Mouse (Mus musculus): ENCODE measurements around the gene 6330409D20Rik.

The 6330409D20Rik gene

DNA sequence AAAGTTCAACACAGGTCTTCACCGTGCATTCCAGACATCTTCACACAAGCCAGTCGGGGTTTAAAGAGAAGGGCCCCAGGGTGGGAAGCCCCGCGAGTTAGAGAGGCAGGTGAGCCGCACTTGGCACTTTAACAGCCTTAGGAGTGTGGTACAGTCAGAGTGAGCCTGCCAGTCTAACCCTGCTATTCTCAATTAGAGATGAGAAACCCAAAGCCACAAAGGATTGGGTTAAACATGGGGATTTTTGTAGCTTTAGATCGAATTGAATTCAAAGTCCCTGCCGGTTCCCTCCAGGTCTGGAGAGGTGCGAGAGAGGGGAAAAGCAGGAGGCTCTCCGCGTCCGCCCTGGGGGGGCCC is at the start of gene 6330409D20Rik:
6330409D20Rik (minus strand) TSS at position 101 of the 357 bp plus-strand sequence.
- DNase-seq (ENCODE audit: low spot score in 2 of 2) = no peak

DNA sequence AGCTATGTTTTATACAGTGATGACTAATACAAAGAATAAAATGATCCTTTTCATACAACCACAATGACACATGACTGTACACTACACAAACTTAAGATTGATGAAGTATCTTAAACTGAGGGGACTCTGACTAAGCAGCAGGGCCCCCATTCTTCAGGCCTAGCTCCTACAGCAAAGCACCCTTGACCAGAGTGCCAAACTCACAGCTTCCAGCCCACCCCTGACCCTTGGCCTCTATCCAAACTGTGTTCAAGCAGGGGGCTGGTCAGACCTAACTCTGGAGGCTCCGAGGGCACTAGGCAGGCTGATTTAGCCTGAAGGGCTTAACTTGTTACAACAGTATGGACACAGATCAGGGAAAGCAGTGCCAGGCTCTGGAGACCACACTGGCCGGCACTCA is 47.8 kb upstream of the 6330409D20Rik start:
- no peak for DNase-seq (ENCODE audit: low spot score in 2 of 2)

DNA sequence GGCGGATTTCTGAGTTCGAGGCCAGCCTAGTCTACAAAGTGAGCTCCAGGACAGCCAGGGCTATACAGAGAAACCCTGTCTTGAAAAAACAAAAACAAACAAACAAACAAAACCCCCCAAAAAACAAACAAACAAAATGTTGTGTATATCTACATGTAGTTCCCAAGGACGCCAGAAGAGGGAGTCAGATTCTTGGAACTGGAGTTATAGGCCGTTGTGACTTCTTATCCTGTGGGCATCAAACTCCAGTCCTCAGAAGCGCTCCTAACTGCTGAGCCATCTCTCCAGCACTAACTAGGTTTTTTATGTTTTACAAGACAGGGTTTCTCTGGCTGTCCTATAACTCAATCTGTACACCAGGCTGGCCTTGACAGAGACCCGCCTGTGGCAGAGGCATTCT is 46.4 kb upstream of the 6330409D20Rik start:
- DNase-seq (ENCODE audit: low spot score in 2 of 2) = no peak

DNA sequence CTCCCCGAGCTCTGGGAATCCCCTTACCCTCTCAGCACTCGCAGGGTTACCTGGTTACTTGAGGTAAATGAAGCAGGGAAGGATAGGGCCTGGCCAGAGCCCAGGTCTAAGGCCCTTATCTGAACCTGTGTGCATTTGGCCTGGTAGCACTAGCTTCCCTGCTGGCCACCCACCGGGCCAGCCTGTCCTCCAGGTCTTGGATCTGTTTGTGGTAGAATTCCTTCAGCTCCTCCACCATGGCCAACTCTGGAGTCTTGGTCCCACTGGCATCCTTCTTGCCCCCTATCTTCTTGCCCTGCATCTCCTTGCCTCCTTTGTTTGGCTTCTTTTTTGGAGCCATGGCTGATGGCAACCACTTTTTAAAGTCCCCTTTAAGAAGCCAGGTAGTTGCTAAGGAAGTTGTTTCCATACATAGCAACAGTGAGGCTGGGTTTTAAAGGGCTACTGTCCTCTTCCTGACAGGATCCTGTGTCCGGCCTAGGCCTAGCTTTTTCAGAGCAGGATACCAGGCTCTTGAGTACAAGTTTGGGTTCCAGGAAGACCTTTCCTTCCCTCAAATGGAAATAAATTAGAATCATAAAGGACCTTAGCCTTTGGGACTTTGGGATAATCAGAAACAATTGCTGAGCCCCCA is 43.3 kb upstream of the 6330409D20Rik start, which contains the start of gene Cfap157:
Cfap157 (minus strand) TSS at position 381 of the 634 bp plus-strand sequence.
- DNase-seq (ENCODE audit: low spot score in 2 of 2) = no peak

DNA sequence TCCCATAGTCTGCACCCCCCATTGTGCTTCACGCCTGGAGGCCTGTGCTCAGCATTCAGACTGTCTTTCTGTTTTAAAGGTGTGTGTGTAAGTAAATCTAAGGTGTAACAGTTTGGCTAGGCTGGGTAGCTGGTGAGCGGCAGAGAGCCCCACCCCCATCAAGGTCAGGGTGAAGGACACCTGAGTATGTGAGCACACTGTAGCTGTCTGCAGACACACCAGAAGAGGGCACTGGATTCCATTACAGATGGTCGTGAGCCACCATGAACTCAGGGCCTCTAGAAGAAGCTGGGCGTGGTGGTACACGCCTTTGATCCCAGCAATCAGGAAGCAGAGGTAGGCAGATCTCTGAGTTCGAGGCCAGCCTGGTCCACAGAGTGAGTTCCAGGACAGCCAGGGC is 40.9 kb upstream of the 6330409D20Rik start:
- no peak for DNase-seq (ENCODE audit: low spot score in 2 of 2)

DNA sequence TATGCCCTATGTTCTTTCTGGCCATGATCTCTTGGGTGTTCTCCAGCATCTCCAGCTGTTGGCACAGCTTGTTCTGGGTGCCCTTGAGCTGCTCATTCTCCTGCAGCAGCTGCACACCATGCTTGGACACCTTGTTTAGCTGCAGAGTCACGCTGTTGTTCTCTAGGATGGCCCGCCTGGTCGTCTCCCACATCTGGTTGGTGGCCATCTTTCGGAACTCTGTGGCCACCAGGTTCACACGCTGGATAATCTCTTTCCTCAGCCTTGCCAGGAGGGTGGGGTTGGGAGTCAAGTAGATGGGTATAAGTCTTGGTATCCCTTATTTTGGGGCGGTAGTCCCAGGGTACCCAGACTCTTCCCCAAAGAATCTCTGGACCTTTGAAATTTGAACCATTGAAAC is 38.9 kb upstream of the 6330409D20Rik start:
- no peak for DNase-seq (ENCODE audit: low spot score in 2 of 2)

DNA sequence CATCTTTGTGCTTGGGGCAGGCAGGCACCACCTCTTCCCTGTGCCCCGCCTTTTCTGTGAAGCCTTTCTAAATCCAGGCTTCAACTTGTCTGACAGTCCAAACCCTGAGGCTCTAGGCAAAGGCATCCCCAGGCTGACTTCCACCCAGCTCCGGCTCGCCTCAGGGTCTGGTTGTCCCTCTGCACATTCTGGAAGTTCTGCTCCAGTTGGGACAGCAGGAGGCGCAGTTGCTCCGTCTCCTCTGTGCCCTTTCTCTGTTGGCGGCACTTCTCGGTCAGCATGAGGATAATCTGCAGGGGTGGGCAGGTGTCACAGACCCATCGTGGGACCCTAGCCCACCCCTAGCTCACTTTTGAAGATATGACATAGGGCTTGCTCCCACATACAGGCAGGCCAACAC is 38.3 kb upstream of the 6330409D20Rik start:
- DNase-seq (ENCODE audit: low spot score in 2 of 2) = peak in 1 of 2 experiments; percentile 40

DNA sequence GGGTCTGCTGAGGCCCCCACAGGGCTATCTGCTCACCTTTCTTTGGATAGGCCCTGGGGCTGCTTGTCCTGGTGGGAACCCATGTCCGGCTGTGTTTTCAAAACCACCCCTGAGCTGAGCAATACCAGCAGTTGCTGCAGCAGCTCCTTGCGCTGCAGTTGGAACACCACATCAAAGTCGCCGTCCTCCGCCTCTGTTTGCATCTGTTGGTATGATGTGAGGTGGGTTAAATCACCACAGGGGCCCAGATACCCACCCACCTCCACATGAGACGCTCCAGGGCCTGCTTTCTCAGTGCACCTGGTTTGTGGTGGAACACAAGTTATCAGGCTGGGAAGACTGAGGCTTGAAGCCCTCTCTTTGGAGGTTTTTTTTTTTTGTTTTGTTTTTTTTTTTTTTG is 37.3 kb upstream of the 6330409D20Rik start:
- DNase-seq (ENCODE audit: low spot score in 2 of 2) = no peak

DNA sequence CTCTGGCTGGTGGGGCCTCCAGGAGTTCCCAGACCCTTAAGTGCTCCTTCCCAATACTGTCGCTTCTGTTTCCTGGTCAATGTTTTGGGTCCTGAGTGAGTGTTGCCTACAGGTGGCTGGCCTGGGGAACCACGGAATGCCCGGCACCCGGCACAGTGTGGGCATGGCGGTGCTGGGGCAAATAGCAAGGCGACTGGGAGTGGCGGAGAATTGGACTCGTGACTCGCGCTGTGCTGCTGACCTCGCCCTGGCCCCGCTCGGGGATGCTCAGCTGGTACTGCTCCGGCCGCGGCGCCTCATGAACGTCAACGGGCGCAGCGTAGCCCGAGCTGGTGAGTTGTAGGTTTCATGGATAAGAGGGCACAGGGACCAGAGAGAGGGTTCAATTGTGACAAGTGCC is 35.4 kb upstream of the 6330409D20Rik start:
- DNase-seq (ENCODE audit: low spot score in 2 of 2) = no peak

DNA sequence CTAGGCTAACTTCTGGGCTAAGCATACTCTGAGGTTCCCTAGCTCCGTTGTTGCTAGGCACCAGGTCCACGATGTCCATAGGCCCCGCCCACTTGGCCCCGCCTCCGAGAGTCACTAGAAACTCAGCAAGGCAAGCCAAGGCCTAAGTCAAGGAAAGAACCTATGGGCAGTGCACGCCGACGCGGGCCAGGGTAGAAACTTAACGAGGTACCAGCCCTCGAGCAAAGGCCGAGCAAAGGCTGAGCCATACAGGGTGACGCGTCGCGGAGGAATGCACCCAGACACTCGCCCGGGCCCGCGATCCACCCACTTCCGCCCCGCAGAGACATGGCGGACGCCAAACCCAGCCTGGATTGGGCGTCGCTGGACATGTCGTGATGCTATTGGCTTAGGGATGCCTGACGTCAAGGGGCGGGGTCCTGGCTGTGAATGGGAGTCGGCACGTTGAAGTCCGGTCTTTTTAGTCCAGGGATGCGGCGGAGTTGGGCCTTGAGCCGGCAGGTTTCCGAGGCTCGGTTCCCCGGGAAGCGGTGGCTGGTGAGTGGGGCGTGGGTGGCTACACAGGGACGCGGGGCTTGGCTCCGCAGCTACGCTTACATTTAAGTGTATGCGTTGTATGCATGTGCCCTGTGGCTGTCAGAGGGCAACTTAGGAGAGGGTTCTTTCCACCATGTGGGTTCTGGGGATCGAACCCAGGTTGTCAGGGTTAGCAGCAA is 34.7 kb upstream of the 6330409D20Rik start, which contains the start of the genes Ttc16 and Ptrh1:
Ttc16 (minus strand) TSS at position 275 of the 716 bp plus-strand sequence.
Ptrh1 (plus strand) TSS at position 428 of the 716 bp plus-strand sequence.
- peak; percentile 86 to 94 for DNase-seq (ENCODE audit: low spot score in 2 of 2)

DNA sequence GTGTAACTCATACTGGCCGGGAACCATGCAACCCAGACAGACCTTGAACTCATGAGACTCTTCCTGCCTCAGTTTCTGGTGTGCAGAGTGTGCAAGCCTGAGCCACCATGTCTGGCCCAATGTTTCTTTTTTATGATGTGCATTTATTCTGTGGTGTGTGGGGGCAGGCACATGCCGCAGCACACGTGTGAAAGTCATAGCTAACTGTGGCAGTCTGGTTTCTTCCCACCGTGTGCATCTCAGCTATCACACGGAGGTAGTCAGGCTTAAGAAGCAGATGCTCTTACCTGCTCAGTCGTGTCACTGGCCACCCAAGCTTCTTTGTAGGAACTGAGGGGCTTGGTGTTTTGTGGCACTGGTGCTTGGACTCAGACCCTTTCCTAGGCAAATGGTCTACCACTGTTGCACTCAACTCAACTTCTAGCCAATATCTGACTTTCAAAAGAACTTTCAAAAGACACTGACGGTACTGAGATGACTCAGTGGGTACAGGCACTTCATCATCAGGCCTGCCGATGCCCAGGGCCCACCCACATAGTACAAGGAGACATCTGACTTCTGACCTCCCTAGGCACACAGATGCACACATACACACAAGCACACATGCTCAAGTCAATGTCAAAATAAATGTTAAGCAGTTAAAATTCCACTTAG is 31.9 kb upstream of the 6330409D20Rik start:
- no peak for DNase-seq (ENCODE audit: low spot score in 2 of 2)

DNA sequence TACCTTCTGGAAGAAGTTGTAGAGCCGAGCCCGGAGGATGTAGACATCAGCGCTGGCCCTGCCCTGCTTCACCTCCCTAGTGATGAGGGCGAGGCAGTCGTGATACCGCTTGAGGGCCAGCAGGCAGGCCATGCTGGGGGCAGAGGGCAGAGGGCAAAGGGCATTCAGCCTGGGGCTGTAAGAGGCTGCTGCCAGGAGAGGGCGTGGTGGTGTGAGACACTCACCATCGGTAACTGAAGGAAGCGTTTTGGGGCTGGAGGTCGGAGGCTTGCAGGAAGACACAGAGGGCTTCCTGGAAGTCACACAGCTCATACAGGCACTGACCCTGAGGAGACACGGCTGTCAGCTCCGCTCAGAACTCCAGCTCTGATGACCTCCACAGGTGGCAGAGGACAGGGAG is 31.1 kb upstream of the 6330409D20Rik start:
- no peak for DNase-seq (ENCODE audit: low spot score in 2 of 2)

DNA sequence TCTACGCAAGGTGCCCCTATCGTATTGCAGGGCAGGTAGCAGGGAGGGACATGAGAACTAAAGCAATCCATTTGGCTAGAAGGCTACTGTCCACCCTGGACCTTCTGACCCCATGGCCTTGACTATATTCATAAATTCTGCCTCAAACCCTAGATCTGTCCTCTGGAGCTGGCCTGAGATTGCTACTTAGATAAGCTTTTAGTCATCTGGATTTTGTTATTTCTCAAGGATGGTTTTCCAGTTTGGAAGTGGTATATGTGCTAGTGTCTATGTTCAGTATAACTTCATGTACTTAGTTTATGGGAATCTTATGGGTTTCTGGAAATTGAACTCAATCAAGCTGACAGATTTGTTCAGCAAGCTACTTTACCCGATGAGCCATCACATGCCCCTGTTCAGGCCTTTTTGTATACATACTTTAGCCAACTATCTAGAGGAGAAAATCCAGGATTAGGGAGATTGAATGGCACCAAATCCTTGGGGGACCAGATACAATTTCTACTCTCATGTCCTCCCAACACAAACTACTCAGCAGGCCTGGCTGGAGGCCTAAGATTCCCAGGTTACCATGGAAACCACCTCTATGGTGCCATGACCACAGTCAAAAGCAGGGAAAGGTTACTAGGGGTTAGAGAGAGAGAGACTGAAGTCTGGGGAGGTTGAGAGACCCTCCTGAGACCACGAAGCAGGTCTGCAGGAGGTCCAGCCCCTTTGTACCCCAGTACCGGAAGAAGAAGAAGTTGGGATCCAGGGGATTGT is 28.7 kb upstream of the 6330409D20Rik start:
- DNase-seq (ENCODE audit: low spot score in 2 of 2) = no peak

DNA sequence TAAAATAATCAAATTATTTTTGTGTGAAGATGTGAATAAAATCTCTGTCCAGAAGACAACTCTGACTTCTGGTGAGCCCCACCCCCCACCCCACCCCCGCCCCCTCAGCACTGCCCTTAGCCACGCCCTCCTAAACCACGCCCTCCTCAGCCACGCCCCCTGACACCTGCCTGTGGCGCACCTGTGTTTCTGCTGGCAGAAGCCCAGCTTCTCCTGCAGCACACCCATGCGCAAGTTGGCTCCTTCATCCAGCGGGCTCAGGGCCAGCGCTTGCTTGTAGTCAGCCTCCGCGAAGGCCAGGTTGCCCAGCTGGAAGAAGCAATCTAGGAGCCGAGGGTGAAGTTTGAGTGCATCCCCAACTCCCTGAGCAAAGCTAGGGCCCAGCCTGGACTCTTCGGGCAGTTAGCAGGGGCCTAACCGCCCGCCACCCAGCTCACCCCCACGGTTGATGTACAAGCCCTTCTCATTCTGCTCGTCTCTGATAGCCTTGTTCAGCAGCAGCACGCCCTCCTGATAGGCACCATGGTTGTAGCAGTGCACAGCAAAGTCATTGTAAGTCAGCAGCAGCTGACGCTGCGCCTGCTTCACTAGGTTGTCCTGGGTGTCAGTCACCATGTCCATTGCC is 28.0 kb upstream of the 6330409D20Rik start:
- no peak for DNase-seq (ENCODE audit: low spot score in 2 of 2)

DNA sequence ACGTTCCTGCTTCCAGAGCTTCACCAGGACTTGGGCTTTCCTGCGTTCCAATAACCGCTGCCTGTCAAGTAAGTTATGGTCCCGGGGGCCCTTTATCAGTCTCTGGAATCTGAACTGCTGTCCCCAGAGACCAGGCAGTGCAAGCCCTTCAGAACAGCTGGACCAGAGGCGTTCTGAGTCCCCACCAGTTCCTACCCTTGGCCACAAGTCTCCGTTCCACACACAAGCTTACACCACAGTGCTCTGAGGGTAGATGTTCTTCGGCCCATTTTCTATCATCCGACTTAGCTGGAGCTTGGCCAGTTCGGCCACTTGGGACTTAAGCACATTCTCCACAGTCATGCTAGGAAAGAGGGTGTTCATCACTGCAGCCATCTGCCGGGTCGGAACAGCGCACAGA is 26.4 kb upstream of the 6330409D20Rik start:
- DNase-seq (ENCODE audit: low spot score in 2 of 2) = no peak

DNA sequence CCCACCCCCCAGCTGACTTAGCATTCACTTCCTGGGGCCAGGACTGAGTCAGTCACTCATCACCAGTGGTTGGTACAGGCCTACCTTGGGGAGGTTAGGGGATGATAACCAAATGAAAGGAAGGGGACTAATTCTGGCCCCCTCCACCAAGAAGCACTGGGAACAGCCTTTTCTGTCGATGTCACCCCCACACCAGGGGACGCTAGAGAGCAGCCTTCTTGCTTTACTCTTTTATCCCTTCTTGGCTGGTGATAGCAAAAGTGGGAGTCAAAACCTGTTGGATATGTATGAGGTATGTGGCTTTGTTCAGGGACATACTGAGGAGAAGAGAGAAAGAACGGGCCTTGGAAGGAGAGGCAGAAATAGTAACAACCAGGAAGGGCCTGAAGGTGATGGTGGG is 22.5 kb upstream of the 6330409D20Rik start:
- no peak for DNase-seq (ENCODE audit: low spot score in 2 of 2)

DNA sequence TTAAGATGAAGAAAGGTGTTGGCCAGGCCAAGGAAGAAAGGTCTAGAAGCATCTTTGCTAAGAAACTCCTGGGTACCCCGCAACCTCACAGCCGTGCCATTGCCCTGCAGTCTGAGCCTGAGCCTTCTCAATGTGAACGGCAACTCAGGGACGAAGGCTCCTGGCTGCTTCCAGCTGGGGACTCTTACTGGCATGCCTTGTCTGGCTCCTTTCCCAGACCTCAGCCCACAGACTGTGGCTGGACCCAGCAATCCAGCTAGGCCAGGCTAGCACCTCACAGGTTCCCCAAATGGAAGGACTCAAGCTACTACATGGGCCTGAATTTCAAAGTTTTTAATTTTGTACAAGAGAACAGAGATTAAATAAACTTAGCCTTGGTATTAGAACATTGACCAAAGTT is 21.0 kb upstream of the 6330409D20Rik start:
- no peak for DNase-seq (ENCODE audit: low spot score in 2 of 2)

DNA sequence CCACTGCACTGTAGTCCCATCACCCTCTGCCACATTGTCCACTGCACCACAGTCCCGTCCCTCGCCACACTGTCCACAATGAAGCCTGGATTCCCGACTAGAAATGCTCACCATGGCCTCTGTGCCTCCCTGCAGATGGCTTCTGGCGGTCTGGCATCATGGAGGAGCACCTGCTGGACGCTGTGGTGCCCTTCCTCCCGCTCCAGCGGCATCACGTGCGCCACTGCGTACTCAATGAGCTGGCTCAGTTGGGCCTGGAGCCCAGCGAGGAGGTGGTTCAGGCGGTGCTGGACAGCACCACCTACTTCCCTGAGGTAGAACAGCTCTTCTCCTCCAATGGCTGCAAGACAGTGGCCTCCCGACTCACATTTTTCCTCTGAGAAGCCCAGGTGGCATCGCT is 20.5 kb upstream of the 6330409D20Rik start:
- DNase-seq (ENCODE audit: low spot score in 2 of 2) = no peak

DNA sequence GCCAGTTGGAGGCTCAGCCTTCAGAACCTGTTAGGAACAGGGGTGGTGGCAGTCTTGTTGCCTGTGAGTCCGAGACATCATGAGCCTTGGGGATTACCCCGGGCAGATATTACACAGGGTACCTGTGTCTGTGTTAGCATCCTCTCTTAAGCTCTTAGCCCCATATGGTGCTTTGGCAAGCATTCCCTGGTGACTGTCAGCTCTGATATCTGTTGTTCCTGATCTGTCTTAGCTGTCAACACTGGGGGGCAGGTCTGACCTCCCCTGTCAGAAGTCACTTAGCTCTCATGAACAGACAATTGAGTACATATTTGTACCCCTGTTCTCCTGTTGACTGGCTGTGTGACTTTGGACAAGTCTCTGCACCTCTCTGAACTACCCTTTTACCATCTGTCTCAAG is 18.2 kb upstream of the 6330409D20Rik start:
- DNase-seq (ENCODE audit: low spot score in 2 of 2) = no peak

DNA sequence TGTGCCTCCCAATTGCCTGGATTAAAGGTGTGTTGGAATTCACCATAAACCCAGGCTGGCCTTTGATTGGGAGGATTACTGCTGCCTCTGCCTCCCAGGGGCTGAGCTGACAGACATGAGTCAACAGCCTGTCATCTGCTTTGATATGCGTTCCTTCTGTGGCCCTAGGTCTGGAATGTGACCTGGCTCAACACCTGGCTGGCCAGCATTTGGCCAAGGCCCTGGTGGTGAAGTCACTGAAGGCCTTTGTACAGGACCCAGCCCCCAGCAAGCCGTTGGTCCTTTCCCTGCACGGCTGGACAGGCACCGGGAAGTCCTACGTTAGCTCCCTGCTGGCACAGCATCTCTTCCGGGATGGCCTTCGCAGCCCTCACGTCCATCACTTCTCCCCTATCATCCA is 17.7 kb upstream of the 6330409D20Rik start:
- no peak for DNase-seq (ENCODE audit: low spot score in 2 of 2)

DNA sequence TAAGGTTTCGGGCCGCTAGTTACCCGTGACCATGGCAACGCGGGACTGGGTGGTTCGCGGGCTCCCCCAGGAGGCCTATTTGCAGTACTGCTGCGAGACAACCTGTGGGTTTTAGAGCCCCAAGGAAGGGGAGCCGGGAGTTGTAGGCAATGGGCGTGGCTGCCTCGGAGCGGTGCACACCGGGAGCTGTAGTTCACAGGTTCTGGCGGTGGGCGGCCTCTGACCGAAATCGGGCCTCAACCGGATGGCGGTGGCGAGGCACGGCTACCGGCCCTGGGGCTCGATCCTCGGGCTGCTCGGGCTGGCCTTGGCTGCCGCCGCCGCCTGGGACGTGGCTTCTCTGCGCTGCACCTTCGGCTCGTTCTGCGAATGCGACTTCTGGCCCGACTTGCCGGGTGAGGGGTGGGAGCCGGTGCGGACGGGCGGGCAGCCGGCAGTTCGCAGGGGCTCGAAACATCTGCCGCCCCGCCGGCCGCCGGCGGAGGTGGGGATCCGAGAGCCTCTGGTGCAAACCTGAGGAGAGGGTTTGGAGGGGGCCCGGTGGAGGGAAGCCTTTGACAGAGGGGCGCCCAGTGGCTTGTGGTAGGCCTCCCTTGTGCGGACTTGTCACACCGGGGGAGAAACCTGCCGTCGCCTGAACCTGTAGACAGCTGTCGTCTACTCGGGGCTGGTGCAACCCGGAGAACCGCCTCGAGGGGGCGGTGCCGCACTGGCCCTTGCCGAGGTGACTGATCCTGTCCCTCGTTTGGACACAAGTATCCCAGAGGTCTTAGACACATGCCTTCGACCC is 16.4 kb upstream of the 6330409D20Rik start, which contains the start of gene Tor2a:
Tor2a (plus strand) TSS at position 179 of the 790 bp plus-strand sequence.
- peak; percentile 92 to 94 for DNase-seq (ENCODE audit: low spot score in 2 of 2)

Measured in spleen, postnatal 14 days (tissue).